Mouse (Mus musculus): ENCODE results near the gene Repin1.
"Not testable (repeated sequence)": the region's sequence is repeated elsewhere in the genome, so short reads cannot be mapped to it uniquely, and the experiment has no call there.

Repin1 gene

GRCm38 (mm10) chr6:48579215-48579648 lies 14.5 kb upstream of the Repin1 start:
- no peak for DNase-seq (ENCODE audit: low read depth)

GRCm38 (mm10) chr6:48581257-48581656 lies 12.4 kb upstream of the Repin1 start:
- no peak for DNase-seq (ENCODE audit: low read depth)

GRCm38 (mm10) chr6:48582037-48582436 lies 11.6 kb upstream of the Repin1 start:
- DNase-seq (ENCODE audit: low read depth): no peak

DNA sequence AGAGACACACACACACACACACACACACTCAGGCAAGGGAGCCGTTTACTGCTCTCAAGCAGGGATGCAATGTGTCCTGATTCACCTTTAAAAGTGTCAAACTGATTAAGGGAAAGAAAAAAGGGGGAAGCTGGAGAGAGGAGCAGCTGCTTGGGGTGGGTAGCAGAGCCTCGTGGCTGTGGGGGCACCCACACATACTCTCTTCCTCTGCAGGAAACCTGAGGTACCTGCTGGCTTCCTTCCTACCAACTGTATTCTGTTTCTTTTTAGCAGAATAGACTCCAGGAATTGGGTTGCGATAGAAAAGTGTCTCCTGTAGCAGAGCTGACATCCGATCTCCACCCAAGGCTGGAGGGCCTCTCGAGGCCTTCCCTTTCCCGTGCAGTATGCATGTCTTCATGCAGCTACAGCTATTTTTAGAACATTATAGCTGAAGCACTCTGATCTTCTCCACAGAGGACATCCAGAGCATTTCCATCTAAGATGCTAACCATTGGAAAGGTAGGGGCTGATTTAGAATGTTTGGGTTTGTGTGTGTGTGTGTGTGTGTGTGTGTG lies 4.4 kb upstream of the Repin1 start, which contains the start of gene Gm45021:
TSS of gene Gm45021 (plus strand) at position 417 of the 557 bp plus-strand sequence.
- no peak for DNase-seq (ENCODE audit: low read depth)

- no peak for DNase-seq (ENCODE audit: low read depth)
These were observed 2.4 kb upstream of the Repin1 start for GRCm38 (mm10) chr6:48591221-48591845.

DNA sequence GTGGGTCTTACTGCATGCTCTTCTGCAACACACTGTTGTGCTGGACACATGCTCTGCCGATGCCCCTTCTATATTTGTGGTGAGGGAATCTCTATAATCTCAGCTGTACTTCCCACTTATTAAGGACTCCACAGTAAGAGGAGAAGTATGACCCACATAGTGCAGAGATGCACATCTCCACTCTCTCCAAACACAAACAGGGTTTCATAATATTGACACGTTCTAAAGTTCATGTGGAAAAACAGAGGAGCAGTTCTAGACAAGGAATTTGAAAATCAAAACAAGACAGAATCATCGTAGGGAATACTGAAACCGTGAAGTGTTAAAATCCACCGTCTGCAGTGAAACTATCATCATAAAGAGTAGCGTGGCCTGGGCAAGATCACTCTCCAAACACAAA lies 1.8 kb upstream of the Repin1 start:
- DNase-seq (ENCODE audit: low read depth): no peak

DNA sequence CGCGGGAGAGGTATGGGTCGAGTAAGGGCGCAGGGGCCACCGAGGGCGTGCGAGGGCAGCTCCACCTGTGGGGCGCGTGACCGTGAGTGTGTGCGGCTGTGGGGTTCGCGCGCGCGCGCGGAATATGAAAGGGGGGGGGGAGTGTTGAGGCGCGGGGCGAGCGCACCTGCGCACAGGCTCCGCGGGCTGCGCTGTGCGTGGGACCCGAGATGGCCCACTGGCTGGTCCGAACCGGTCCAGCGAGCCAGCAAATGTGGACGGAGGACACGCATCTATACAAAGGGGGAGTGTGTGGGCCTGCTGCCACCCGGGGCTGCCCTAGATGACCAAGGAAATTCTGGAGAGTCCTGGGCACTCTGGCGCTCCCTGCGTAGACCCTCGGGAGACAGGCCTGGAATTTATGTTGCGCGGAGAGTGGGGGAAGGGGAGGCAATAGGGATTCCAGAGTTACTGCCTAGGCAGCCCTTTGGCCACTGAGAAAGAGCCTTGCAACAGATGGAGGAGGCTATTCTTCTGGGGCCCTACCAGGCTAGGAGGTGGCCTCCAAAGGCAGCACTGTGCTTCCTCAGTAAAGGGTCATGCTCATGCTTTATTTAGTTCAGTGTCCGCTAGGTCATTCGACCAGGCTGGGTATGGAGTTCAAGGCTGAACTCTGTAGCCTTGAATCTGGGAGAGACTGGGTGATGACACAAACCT lies 508 bp downstream of the Repin1 start:
- no peak for DNase-seq (ENCODE audit: low read depth)

DNA sequence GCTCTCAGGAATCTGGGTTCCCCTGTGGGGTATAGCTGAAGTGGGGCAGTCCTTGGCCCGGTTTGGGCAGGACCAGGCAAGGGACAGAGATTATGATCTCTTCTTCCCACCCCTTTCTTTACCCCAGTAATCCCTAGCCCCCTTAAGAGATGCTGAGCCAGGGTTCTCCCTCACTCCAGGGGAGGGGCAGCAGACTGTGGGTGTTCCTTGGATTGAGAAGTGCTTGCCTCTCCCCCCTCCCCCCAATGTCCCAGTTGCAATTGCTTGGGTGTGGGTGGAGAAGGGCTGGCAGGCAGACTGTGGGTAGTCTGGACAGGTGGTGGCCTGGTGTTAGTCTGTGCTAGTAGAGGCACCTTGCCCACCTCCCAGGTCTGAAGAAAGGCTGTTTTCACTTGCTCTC lies 1.6 kb downstream of the Repin1 start:
- no peak for DNase-seq (ENCODE audit: low read depth)

DNA sequence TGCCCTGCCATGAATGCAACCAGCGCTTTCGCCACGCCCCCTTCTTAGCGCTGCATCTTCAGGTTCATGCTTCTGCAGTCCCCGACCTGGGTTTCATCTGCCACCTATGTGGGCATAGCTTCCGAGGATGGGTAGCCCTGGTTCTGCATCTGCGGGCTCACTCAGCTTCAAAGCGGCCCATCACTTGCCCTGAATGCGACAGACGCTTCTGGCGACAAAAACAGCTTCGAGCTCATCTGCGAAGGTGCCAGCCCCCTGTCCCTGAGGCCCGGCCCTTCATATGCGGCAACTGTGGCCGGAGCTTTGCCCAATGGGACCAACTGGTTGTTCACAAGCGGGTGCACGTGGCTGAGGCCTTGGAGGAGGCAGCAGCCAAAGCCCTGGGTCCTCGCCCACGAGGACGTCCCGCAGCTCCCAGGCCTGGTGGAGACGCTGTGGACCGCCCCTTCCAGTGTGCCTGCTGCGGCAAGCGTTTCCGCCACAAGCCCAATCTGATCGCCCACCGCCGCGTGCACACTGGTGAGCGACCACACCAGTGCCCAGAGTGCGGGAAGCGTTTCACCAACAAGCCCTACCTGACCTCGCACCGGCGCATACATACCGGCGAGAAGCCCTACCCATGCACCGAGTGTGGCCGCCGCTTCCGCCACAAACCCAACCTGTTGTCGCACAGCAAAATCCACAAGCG lies 3.0 kb downstream of the Repin1 start:
- DNase-seq (ENCODE audit: low read depth): no peak

GRCm38 (mm10) chr6:48597233-48597625 lies 3.5 kb downstream of the Repin1 start:
- DNase-seq (ENCODE audit: low read depth): no peak

GRCm38 (mm10) chr6:48600594-48600993 lies 6.9 kb downstream of the Repin1 start:
- DNase-seq (ENCODE audit: low read depth): no peak

DNA sequence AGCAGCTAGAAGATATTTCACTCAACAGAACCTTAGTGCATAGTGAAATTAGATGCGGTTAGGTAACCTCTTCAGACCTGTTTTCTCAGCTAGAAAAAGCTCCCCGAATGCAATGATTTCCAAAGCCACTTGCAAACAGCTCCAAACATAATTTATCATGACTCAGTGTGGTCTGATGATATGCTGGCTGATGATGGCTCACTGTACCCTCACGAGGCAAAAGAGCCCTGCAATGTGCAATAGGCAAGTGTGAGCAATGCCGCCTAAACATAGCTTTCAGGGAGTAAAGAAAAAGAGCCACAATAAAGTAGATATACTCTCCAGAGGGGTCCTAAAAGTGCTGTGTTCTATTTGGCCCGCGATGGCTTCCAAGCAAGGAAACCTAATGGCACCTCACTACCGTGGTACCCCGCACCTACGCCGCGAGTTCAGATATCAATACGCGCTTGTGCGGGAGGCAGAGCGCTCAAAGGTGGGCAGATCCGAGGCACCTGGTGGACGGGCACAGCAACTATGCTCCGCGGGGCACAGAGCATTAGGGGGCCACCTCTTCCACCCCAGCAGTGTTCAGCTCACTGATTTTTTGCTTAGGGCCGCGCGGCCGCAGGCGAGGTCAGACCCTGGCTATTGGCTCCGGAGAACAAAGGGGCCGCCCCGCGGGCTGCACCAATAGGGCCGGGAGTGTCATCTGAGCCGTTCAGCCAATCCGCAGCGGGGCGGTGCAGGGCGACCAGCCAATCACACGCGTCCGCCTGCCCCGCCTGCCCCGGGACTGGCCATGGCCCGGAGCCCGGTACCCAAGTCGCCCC lies 7.8 kb downstream of the Repin1 start, which contains the start of gene Zfp775:
TSS of gene Zfp775 (plus strand) at position 793 of the 809 bp plus-strand sequence.
- peak; percentile 83 for DNase-seq (ENCODE audit: low read depth)

DNA sequence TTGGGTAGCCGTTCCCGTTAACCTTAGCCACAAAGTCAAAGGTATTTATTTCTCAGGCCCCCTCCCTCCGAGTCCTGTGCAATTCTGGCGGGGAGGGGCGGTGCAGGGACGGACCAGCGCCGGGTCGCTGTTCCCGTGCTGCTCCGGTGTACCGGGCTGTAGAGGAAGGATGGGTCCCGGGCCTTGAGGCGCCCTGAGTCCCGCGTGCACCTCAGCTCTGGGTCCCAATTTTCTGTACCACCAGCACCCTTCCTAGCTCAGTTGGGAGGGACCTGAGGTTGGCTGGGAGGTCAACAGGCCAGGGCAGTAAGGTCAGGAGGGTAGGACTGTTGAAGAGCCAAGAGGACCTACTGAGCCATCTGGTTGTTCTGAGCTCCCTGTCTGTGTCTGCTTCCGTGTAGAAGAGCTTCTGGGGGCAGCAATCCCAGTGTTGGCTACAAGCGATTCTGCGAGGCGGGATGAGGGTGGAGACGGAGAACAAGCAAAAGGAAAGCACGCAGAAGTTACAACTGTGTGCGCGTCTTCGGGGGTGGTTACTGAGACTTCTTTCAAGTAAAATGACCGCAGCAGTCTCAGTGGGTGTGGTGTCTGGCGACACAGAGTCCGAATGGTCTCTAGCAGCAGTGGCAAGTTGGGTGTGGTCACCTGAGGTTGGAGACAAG lies 8.5 kb downstream of the Repin1 start:
- DNase-seq (ENCODE audit: low read depth): no peak

DNA sequence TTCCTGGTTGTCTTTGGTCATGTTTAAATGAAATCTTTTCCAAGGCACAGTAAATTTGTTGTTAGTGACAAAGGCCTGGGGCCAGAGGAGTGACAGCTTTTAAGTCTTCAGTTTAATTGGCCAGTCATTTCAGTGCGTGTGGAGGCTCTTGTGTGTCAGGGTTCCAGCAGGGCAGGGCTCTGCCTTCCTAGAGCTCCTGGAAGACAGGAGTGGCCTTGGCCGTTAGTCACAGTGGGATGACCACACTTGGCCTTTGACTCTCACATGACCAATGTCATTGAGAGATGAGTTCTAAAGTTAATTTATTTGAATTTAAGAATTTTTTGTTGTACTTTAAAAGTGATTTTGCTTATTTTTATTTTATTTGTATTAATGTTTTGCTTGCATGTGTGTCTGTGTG lies 14.4 kb downstream of the Repin1 start:
- no peak for DNase-seq (ENCODE audit: low read depth)

- DNase-seq (ENCODE audit: low read depth): no peak
These were observed 15.8 kb downstream of the Repin1 start for GRCm38 (mm10) chr6:48609512-48609911.

- no peak for DNase-seq (ENCODE audit: low read depth)
These were observed 17.0 kb downstream of the Repin1 start for GRCm38 (mm10) chr6:48610657-48611056.

GRCm38 (mm10) chr6:48613464-48613863 lies 19.8 kb downstream of the Repin1 start:
- no peak for DNase-seq (ENCODE audit: low read depth)

DNA sequence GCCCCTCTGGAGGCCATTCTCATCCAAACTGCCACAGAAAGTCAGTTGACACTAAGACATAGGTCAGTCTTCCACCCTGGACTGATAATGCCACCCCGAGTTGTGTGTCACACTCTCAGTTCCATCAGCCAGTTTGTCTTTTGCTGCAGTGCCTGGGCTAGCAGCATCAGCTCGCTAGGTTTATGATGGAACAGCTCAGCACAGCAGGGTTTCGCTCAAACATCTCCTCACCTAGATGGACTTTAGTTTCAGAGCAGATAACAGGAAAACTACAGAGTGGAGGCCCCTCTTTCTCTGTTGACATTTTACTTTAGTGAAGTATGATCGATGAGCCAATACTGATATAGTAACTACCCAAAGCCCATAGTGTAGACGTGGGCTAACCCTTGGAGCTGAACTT lies 21.1 kb downstream of the Repin1 start:
- DNase-seq (ENCODE audit: low read depth): no peak

GRCm38 (mm10) chr6:48620031-48620430 lies 26.3 kb downstream of the Repin1 start:
- DNase-seq (ENCODE audit: low read depth): no peak

GRCm38 (mm10) chr6:48622186-48622843 lies 28.6 kb downstream of the Repin1 start:
- not testable (repeated sequence) for DNase-seq (ENCODE audit: low read depth)

DNA sequence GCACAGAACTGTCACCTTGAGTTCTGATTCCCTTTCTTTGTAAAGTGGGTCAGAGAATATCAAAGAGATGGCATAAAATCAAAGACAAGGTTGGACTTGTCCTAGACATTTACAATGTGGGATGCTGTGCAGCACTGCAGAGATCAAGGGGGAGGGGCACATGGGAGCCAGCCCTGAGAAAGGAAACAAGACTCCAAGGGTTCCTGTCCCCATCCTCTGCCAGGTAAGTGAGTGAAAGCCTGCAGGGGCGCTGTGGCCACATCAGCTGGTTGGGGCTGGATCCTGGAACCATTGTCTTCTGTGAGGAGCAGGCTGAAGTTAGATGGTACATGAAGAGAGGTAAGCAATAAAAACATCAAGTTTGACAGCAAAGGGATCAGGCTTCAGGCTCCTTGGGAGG lies 29.8 kb downstream of the Repin1 start:
- DNase-seq (ENCODE audit: low read depth): no peak

Measured in fibroblast of lung, adult 2 months (primary cell).